In genomic region chr14:79440655-79441054, GRCm38 (mm10) we compare ENCODE assay signal across 23 mouse cellular contexts. TPM values are rescaled to one million over a fixed set of nuclear protein-coding genes. Genes with fewer than 3 reads are reported as not detected.
DNase-seq lines count a peak whose midpoint lies in the region; ATAC-seq lines count a peak whose summit lies in the region.
"Had no signal": no experiment of that assay in that cellular context is flagged by ENCODE, and none has a peak within 500 bp of the region (broad histone marks: within the 10 kb centered on the region; RNA-seq: fewer than 3 reads in every experiment).

No protein-coding gene starts in this region.

- H3K36me3 ChIP-seq in megakaryocyte, embryonic 14.5 days (replicated peaks; ENCODE audit: low read length), result peaks cover 31% of the 10 kb centered on the region
- H3K36me3 ChIP-seq: embryonic facial prominence, embryonic 12.5 days; heart, embryonic 15.5 days; hindbrain, embryonic 10.5 days; intestine, embryonic 15.5 days had no signal

- peaks cover 27% of the 10 kb centered on the region for H3K9me3 ChIP-seq in megakaryocyte, embryonic 14.5 days
- H3K9me3 ChIP-seq: embryonic facial prominence, embryonic 12.5 days; heart, embryonic 15.5 days; intestine, embryonic 15.5 days had no signal

- peaks cover 41% of the 10 kb centered on the region for H3K4me1 ChIP-seq in megakaryocyte, embryonic 14.5 days
- H3K4me1 ChIP-seq: embryonic facial prominence, embryonic 12.5 days; heart, embryonic 15.5 days; intestine, embryonic 15.5 days had no signal

- peak; percentile 21 for DNase-seq in heart, adult 11 months
- no peak for DNase-seq in heart, postnatal 10 days
- DNase-seq in adipocyte (ENCODE audit: low spot score), result peak; percentile 39
- no peak for DNase-seq in Muller cell, postnatal 12 days (ENCODE audit: inconsistent ontology term)
- no peak for DNase-seq in spleen, postnatal 14 days (ENCODE audit: low spot score in 2 of 2)
- DNase-seq: adrenal gland, adult 2 months; adrenal gland, postnatal 25 days; cerebellum, adult 11-12 months; cerebellum, adult 9-10 months; cerebellum, postnatal 25 days; forebrain, postnatal 0 days; heart, adult 2 months had no signal

- no peaks in the 10 kb centered on the region for H3K27me3 ChIP-seq in megakaryocyte, embryonic 14.5 days (replicated peaks)
- H3K27me3 ChIP-seq: embryonic facial prominence, embryonic 12.5 days; forebrain, embryonic 13.5 days; heart, embryonic 15.5 days; intestine, embryonic 15.5 days had no signal

- ATAC-seq in megakaryocyte, adult 5-6 weeks (ENCODE audit: poor library complexity, severe bottlenecking), result no peak
- peak; percentile 24; the same call in 1 of the 2 replicates for ATAC-seq in megakaryocyte progenitor cell, adult 5-6 weeks (replicated peaks; ENCODE audit: poor library complexity)
- ATAC-seq: activated CD4-positive, CD25-positive, alpha-beta regulatory T cell, adult 4 months; forebrain, embryonic 13.5 days; forebrain, postnatal 0 days; intestine, embryonic 15.5 days; Patski had no signal

- peak overlapping the region; percentile 40 for H3K4me3 ChIP-seq in megakaryocyte, embryonic 14.5 days (replicated peaks)
- H3K4me3 ChIP-seq: embryonic facial prominence, embryonic 12.5 days; forebrain, embryonic 13.5 days; heart, adult 2 months; heart, embryonic 15.5 days; hindbrain, embryonic 10.5 days; intestine, embryonic 15.5 days had no signal

- intact Hi-C loops in heart, postnatal 10 days (cut with DNase I), result no loop called here

RNA-seq across cellular contexts. Expression of gene Kbtbd6, which starts 11.0 kb away (rescaled TPM):
- under 1 TPM; 0.37 to 0.62 TPM for total RNA-seq in heart, postnatal 10 days (2021)
- polyA plus RNA-seq in megakaryocyte, embryonic 14.5 days (2012; ENCODE audit: insufficient read depth, low replicate concordance), result 0.20 and 0.79 TPM in 2 replicates
- 6.6 and 8.3 TPM in 2 replicates for total RNA-seq in megakaryocyte, adult 5-6 weeks (2015)
- 7.4 and 8.0 TPM in 2 replicates for total RNA-seq in megakaryocyte, adult 5-6 weeks (2017)
- 4.7 and 5.7 TPM in 2 replicates for total RNA-seq in megakaryocyte progenitor cell, adult 5-6 weeks (2015)
- total RNA-seq in megakaryocyte progenitor cell, adult 5-6 weeks (2017), result 5.1 and 6.6 TPM in 2 replicates
- total RNA-seq: gastrocnemius, adult 8-10 months had no signal

RNA-seq across cellular contexts. Expression of gene Kbtbd7, which starts 14.3 kb away (rescaled TPM):
- 10 to 100 TPM; 12.4 to 13.1 TPM for total RNA-seq in heart, postnatal 10 days (2021)
- 1.2 and 3.8 TPM in 2 replicates for polyA plus RNA-seq in megakaryocyte, embryonic 14.5 days (2012; ENCODE audit: insufficient read depth, low replicate concordance)
- total RNA-seq in megakaryocyte, adult 5-6 weeks (2015), result 24.5 and 26.7 TPM in 2 replicates
- total RNA-seq in megakaryocyte, adult 5-6 weeks (2017), result 20.5 and 23.0 TPM in 2 replicates
- 15.7 and 16.9 TPM in 2 replicates for total RNA-seq in megakaryocyte progenitor cell, adult 5-6 weeks (2015)
- total RNA-seq in megakaryocyte progenitor cell, adult 5-6 weeks (2017), result 14.3 and 14.9 TPM in 2 replicates

RNA-seq across cellular contexts. Expression of gene Elf1, which starts 40.3 kb away (rescaled TPM):
- 10 to 100 TPM; 21.3 to 23.3 TPM for total RNA-seq in heart, postnatal 10 days (2021)
- polyA plus RNA-seq in megakaryocyte, embryonic 14.5 days (2012; ENCODE audit: insufficient read depth, low replicate concordance), result 1.5 and 3.9 TPM in 2 replicates
- 66.4 and 69.3 TPM in 2 replicates for total RNA-seq in megakaryocyte, adult 5-6 weeks (2015)
- 138 and 142 TPM in 2 replicates for total RNA-seq in megakaryocyte, adult 5-6 weeks (2017)
- total RNA-seq in megakaryocyte progenitor cell, adult 5-6 weeks (2015), result 96.8 and 98.3 TPM in 2 replicates
- total RNA-seq in megakaryocyte progenitor cell, adult 5-6 weeks (2017), result 178 and 189 TPM in 2 replicates

RNA-seq across cellular contexts. Expression of gene Wbp4, which starts 40.7 kb away (rescaled TPM):
- 10 to 100 TPM; 22.8 to 24.8 TPM for total RNA-seq in heart, postnatal 10 days (2021)
- 3.9 and 4.4 TPM in 2 replicates for polyA plus RNA-seq in megakaryocyte, embryonic 14.5 days (2012; ENCODE audit: insufficient read depth, low replicate concordance)
- total RNA-seq in megakaryocyte, adult 5-6 weeks (2015), result 31.4 and 38.6 TPM in 2 replicates
- total RNA-seq in megakaryocyte, adult 5-6 weeks (2017), result 72.6 and 75.8 TPM in 2 replicates
- total RNA-seq in megakaryocyte progenitor cell, adult 5-6 weeks (2015), result 33.6 and 34.2 TPM in 2 replicates
- 50.2 and 84.2 TPM in 2 replicates for total RNA-seq in megakaryocyte progenitor cell, adult 5-6 weeks (2017)

RNA-seq across cellular contexts. Expression of gene Mtrf1, which starts 43.1 kb away (rescaled TPM):
- 1 to 10 TPM; 5.0 to 6.1 TPM for total RNA-seq in heart, postnatal 10 days (2021)
- polyA plus RNA-seq in megakaryocyte, embryonic 14.5 days (2012; ENCODE audit: insufficient read depth, low replicate concordance), result 0.21 TPM in 1 of 2 replicates, not detected in the other
- 4.6 and 6.5 TPM in 2 replicates for total RNA-seq in megakaryocyte, adult 5-6 weeks (2015)
- total RNA-seq in megakaryocyte, adult 5-6 weeks (2017), result 12.6 and 13.7 TPM in 2 replicates
- total RNA-seq in megakaryocyte progenitor cell, adult 5-6 weeks (2015), result 15.4 and 19.5 TPM in 2 replicates
- total RNA-seq in megakaryocyte progenitor cell, adult 5-6 weeks (2017), result 23.7 and 24.7 TPM in 2 replicates

Comparison
In these comparisons a context has a peak if more than half of its experiments do, and no peak if none do; other contexts are left out.
1. DNase-seq: peak in heart, adult 11 months (single experiment) and adipocyte (single experiment); none in heart, postnatal 10 days (0 of 2), Muller cell, postnatal 12 days (single experiment) and spleen, postnatal 14 days (0 of 2).